Mouse (Mus musculus): ENCODE data around the gene Zfp597. TPM values are rescaled to one million over a fixed set of nuclear protein-coding genes. Genes with fewer than 3 reads are reported as not detected.

Gene Zfp597
- 14.5 TPM for polyA plus RNA-seq (2014; fragmentation: Illumina TruSeq; extraction: RNeasy Lipid Tissue Mini Kit (QIAGEN cat#74804); ENCODE audit: low replicate concordance)

DNA sequence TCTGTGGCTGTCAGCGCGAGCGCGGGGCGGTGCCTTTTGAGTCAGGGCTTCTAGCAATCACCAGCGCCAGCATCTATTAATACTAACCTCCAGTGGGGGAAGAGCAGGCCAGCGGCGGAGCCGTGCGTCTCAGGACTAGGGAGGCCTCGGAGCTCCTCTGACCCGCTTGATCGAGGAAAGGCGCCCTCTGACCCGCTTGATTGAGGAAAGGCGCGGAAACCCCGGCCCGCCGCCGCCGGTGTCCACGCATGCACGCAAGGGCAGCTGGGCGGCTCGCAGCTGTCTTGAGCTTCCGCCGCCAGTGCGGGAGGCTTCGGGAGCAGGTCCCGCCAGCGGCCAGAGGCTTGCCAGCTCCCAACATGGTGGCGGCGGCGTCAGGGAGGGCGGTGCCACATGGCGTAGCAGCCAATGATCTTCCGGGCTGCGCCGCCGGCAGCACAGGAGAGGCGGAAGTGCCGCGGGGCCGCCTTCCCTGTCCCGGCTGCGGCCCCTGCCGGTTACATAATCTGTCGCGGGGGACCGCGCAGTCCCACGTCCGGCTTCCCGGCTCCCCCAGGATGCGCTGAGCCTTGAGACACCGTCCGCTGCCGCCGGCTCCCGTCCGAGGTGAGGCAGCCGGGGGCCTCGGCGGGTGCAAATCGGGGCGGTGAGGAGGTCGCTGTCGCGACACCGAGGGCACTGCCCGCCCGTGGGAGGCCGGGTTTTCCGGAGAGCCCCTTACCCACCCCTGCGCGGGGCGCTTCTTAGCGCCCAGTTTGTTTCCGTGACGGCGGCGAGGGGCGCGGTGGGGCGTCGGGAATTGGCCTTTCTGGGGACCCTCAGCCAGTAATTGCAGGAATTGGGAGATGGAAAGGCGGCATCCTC lies at the start of gene Zfp597, which contains the start of gene Gm20695:
Gene Zfp597 (minus strand): TSS at position 361 of the 864 bp plus-strand sequence.
Gene Gm20695 (plus strand): TSS at position 448 of the 864 bp plus-strand sequence.

DNA sequence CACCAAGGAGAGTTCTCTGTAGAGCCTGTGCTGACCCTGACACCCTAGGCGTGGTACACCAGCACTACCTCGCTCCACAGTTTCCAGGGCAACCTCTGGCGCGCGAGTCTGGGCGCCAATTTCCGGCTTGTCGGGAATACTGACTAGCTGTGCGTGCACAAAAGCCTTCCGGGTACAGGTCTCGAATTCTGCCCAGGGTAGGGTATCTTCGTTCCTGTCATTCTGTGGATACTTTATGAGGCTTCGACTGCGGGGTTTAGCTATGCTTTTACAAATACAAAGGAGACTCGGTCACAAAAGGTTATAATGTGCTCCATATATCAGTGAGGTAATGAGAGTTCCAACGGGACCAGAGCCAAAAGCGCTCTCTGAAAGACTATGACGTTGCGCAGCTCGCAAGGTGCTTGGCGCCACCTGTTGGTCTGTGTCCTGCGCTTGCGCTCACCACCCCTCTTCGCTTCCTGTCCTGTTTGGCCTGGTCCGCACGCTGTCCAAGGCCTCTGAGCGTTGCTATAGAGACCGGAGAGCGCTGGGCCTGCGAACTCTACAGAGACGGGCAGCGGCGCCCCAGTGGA lies 24.3 kb upstream of the Zfp597 start, which contains the start of the genes 1700037C18Rik and Cluap1:
Gene 1700037C18Rik (minus strand): TSS at position 153 of the 575 bp plus-strand sequence.
Gene Cluap1 (plus strand): TSS at position 265 of the 575 bp plus-strand sequence.

DNA sequence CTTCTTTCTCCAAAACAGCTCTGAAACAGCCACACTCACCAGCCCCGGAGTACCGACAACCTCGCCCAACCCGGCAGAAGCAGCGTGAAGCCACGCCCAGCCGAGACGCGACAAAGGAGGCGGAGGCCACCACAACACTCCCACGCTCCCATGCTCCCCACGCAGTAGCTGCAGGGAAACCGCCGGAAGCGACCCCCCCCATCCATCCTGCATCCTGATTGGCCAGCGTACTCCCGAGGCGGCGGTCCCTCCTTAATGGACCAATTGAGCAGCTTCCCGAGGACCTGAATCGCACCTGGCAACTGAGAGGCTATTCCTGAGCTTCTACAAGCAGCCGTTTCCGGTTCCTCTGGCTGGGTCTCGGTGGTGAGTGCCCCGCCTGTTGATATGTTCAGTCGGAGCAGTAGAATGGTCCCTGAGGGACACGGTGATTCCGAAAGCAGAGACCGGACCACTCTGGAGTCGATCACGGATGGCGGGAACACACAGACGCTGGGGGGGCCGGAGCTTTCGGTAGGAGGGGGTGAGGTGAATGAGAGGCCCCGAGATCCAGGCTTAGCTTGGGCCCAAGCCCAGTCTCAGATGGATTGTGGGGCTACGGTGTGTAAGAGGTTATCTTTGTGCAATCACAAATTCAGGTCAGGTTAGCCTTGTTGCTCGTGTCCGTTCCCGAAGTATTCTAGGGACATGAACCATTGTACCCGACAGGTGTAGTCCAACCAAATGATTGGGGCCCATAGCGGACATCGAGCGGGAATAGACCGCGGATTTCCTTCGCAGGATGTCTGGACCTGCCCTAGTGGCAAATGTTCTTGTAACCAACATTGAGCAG lies 11.9 kb downstream of the Zfp597 start, which contains the start of gene Naa60:
Gene Naa60 (plus strand): TSS at position 160 of the 832 bp plus-strand sequence.

DNA sequence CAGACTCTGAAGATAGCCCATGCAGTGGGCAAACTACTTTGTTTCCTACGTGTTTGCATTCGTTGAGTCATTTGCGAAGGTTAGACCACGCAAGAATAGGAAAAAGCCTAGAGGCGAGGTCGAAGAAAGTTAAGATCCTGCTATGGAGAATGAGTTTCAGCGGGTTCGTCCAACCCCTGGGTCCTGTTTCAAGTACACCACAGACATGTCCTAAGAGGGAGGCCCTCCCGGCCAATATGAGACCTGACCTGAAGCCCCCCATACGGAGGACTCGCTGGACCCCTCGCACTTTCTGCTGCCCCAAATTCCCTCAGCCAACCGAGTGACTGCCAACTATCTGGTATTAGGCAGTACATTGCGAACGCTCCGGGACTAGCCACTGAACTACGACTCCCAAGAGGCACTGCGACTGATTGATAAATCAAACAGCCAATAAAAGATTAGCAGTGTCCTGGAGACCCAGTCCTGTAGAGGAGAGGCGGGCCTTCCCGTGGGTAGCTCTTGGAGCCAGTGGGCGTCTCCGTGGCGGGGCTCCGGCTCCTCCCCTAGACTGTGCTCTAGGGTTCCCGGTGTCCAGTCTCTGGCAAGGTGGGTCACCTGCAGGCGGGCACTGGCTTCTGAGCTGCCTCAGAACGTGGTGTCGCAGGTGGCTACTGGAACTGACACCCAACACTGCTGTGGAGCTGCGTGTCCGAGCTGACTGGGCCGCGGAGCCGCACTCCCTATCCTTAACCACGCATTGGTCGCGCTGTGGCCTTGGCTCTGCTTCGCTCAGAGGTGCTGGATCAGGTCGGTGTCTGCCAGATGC lies 37.4 kb downstream of the Zfp597 start, which contains the start of gene Zfp174:
Gene Zfp174 (plus strand): TSS at position 558 of the 808 bp plus-strand sequence.

DNA sequence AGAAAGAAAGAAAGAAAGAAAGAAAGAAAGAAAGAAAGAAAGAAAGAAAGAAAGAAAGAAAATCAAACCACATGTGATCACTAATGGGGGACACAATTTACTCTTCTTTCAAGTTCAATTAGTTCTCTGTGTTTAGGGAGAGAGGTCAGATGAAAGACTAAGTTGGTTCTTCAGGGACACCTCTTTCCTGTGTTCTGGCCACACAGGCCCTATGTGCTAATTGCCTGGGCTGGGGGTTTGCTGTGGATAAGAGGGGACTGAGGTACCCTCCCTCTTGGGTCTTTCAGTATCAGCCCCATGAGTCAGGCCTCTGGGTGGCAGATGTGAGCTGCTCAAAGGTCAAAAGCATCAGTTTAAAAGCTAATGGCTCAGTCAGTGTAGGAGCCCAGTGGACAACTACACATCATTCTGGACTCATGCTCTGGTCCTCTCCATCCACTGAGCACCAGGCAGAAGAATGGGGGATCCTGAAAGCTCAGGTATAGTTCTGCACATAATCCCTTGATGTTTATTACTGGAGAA lies 53.7 kb downstream of the Zfp597 start, which contains the start of gene Olfr15:
Gene Olfr15 (plus strand): TSS at position 291 of the 522 bp plus-strand sequence.

Other genes with a start within 250 kb of the Zfp597 start
- 1.3 TPM for gene Mefv, start 166.5 kb downstream of the Zfp597 start, polyA plus RNA-seq (2014; fragmentation: Illumina TruSeq; extraction: RNeasy Lipid Tissue Mini Kit (QIAGEN cat#74804); ENCODE audit: low replicate concordance)
- 39.3 TPM for gene Zfp263, start 140.5 kb downstream of the Zfp597 start, polyA plus RNA-seq (2014; fragmentation: Illumina TruSeq; extraction: RNeasy Lipid Tissue Mini Kit (QIAGEN cat#74804); ENCODE audit: low replicate concordance)
- gene Olfr15, start 53.7 kb downstream of the Zfp597 start, polyA plus RNA-seq (2014; fragmentation: Illumina TruSeq; extraction: RNeasy Lipid Tissue Mini Kit (QIAGEN cat#74804); ENCODE audit: low replicate concordance): not detected
- 1.5 TPM for gene Zfp174, start 37.3 kb downstream of the Zfp597 start, polyA plus RNA-seq (2014; fragmentation: Illumina TruSeq; extraction: RNeasy Lipid Tissue Mini Kit (QIAGEN cat#74804); ENCODE audit: low replicate concordance)
- 150 TPM for gene Naa60, start 12.2 kb downstream of the Zfp597 start, polyA plus RNA-seq (2014; fragmentation: Illumina TruSeq; extraction: RNeasy Lipid Tissue Mini Kit (QIAGEN cat#74804); ENCODE audit: low replicate concordance)
- gene Gm20695, start 87 bp upstream of the Zfp597 start, polyA plus RNA-seq (2014; fragmentation: Illumina TruSeq; extraction: RNeasy Lipid Tissue Mini Kit (QIAGEN cat#74804); ENCODE audit: low replicate concordance): 1.3 TPM
- gene 1700037C18Rik, start 24.1 kb upstream of the Zfp597 start, polyA plus RNA-seq (2014; fragmentation: Illumina TruSeq; extraction: RNeasy Lipid Tissue Mini Kit (QIAGEN cat#74804); ENCODE audit: low replicate concordance): not detected
- gene Cluap1, start 24.2 kb upstream of the Zfp597 start, polyA plus RNA-seq (2014; fragmentation: Illumina TruSeq; extraction: RNeasy Lipid Tissue Mini Kit (QIAGEN cat#74804); ENCODE audit: low replicate concordance): 10.1 TPM
- gene Nlrc3, start 92.1 kb upstream of the Zfp597 start, polyA plus RNA-seq (2014; fragmentation: Illumina TruSeq; extraction: RNeasy Lipid Tissue Mini Kit (QIAGEN cat#74804); ENCODE audit: low replicate concordance): 2.1 TPM
- gene Slx4, start 119.2 kb upstream of the Zfp597 start, polyA plus RNA-seq (2014; fragmentation: Illumina TruSeq; extraction: RNeasy Lipid Tissue Mini Kit (QIAGEN cat#74804); ENCODE audit: low replicate concordance): 16.0 TPM
- 226 TPM for gene Dnase1, start 152.4 kb upstream of the Zfp597 start, polyA plus RNA-seq (2014; fragmentation: Illumina TruSeq; extraction: RNeasy Lipid Tissue Mini Kit (QIAGEN cat#74804); ENCODE audit: low replicate concordance)
- gene Trap1, start 193.3 kb upstream of the Zfp597 start, polyA plus RNA-seq (2014; fragmentation: Illumina TruSeq; extraction: RNeasy Lipid Tissue Mini Kit (QIAGEN cat#74804); ENCODE audit: low replicate concordance): 23.0 TPM